Mouse (Mus musculus) c-Kit-positive CD71-positive TER-119-negative erythroid progenitor cells, embryonic 14.5 days (primary cell): Measurements from ENCODE around the gene Efnb2.
A peak's percentile ranks its signal among the peaks of the same experiment; 100 is the strongest.

ENCODE experiments used
- DNase-seq: peaks from one replicate; pipeline ENCODE4 v3.0.0-alpha.2; 2013; ENCODE audit warnings: low read depth

Efnb2 gene

DNA sequence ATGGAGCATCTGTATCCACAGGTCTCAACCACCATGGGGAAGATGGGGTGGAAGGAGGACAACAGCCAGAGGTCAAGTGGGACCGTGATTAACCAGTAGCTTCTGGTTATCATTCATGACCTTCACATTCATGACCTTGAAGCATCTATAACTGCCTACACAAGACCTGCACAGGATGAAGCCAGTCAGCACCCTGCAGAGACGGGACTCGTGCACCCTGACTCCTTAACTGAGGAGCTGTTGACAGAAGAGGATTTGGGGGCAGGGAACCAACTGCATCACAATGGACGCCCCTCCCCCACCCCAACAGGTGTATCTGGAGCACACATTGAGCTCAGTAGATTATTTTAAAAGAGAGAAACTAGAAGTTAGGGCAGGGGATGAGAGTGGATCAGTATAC lies 49.1 kb downstream of the Efnb2 start:
- DNase-seq: no peak

GRCm38 (mm10) chr8:8609791-8610190 lies 51.3 kb downstream of the Efnb2 start:
- no peak for DNase-seq

DNA sequence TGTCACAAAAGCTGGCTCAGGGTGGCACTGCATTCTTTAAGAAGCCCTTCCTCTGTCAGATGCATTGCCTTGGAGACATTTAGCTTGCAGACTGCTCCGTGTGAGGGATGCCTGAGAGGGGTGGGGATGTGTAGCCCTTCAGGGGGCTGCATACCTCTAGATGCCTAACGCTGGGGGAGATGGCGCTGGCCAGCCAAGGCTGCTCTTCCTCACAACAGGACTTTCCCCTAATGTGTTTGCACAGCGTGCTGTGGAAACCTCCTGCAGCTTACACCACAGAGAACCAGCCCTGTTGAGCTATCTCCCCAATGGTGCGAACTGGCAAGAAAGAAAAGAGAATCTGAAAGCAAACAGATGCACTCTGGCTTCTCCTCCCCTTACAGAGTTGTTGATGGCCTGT lies 51.9 kb downstream of the Efnb2 start:
- no peak for DNase-seq

GRCm38 (mm10) chr8:8605621-8606020 lies 55.4 kb downstream of the Efnb2 start:
- DNase-seq: no peak

DNA sequence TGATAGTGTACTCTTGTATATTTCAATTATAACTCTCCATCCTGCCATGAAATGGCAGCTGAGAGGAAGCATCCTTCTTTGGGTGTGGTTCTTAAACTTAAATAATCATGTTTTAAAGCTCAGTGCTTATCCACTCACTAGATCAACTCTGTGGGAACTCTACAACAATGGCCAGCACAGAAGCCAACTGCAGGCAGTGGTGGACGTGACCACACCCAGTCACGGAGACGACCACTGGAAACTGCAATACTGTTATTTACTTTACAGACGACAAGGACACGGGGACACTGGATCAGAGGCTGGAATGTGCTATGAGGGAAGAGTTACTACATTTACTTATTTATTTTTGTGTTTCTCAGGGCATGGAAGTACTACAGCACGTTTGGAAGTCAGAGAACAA lies 57.2 kb downstream of the Efnb2 start:
- DNase-seq: no peak

- DNase-seq: no peak
Observed at GRCm38 (mm10) chr8:8602616-8603461, 58.2 kb downstream of the Efnb2 start.

DNA sequence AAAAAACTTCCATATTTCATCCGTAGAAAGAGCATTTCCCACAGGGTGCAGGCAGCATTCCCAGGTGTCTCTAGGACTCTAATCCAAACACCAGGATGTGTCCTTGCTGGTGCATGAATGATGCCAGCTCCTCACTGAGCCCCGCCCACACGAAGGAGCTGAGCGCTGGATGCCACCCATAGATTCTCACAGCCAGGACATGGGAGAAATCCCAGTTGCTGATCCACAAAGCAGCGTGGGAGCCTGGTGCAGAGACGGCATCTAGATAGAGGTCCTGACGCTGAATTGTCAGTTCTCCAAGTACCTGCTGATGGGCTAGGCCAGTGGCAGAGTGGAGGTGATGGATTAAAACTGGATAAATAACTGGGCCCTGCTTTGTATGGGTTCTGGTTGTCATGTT lies 61.1 kb downstream of the Efnb2 start:
- DNase-seq: no peak

GRCm38 (mm10) chr8:8597434-8597833 lies 63.6 kb downstream of the Efnb2 start:
- DNase-seq: no peak

- no peak for DNase-seq
Observed at GRCm38 (mm10) chr8:8595831-8596611, 65.0 kb downstream of the Efnb2 start.

DNA sequence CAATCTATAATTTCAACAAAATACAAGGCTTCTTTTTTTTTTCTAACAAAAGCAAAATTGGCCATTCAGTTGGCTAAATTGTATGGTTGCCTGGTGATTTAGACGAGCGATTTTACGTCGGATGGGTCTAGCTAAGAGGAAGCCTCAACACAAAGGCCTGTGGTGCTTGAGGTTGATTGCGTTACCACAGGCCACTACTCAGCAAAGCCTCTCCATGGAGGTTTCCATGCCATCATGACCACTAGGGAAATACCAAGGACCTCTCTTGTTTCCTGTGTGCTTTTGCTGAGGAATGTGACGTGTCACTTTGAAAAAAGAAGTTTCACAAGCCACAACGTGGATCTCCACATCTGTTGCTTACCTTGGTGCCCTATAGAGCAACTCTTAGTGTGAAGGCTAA lies 67.2 kb downstream of the Efnb2 start:
- no peak for DNase-seq

GRCm38 (mm10) chr8:8593371-8593770 lies 67.7 kb downstream of the Efnb2 start:
- no peak for DNase-seq

GRCm38 (mm10) chr8:8592331-8592730 lies 68.7 kb downstream of the Efnb2 start:
- no peak for DNase-seq

DNA sequence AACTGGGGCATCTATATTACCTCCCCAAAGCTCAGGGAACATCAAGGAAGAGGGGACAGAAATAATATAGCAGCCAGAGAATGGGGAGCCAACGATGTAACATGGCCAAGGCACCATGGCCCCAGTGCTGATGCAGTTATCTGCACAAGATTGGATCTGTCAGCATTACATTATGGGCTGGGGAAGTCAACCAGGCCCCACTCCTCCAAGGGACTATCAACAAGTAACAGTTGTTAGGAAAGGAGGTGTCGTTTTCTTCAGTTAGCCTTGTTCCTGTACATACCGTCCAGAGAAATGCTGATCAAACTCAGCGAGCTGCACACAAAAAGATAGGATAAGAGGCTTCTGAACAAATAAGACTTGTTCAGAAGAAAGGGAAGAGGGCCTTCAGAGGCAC lies 77.1 kb downstream of the Efnb2 start:
- DNase-seq: no peak

DNA sequence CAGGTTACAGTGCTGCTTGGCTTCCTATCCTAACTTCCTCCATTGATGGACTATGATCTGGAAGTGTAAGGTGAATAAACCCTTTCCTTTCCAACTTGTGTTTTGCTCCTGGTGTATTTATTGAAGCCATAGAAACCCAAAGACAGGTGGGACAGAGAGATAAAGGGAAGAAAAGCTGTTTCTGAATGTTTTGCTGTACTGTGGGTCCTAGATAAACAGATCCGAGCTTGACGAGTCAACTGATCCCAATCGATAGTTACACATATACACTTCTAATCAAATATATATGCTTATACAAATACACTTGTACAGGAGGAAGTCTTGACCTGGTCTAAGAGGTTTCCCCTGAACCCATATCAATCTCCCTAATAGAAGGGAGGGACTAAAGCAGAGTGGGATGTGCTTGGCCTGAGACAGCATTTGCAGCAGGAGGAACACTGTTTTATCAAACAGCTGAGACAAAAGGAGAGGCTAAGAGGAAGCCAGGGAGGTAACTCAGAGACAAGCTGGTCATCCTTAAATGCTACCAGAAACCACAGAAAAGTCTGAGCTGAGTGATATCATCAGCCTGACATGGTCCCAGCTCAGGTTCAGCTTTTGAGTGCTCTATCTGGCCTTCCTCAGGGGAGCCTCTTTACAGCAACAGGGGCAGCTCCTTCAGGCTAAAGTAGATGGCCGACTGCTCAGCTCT lies 77.6 kb downstream of the Efnb2 start:
- peak; percentile 63 for DNase-seq

GRCm38 (mm10) chr8:8577770-8578303 lies 83.2 kb downstream of the Efnb2 start:
- no peak for DNase-seq

- no peak for DNase-seq
Observed at GRCm38 (mm10) chr8:8576833-8577232, 84.2 kb downstream of the Efnb2 start.

- no peak for DNase-seq
Observed at GRCm38 (mm10) chr8:8576286-8576685, 84.8 kb downstream of the Efnb2 start.

GRCm38 (mm10) chr8:8574521-8575499 lies 86.2 kb downstream of the Efnb2 start:
- DNase-seq: no peak

DNA sequence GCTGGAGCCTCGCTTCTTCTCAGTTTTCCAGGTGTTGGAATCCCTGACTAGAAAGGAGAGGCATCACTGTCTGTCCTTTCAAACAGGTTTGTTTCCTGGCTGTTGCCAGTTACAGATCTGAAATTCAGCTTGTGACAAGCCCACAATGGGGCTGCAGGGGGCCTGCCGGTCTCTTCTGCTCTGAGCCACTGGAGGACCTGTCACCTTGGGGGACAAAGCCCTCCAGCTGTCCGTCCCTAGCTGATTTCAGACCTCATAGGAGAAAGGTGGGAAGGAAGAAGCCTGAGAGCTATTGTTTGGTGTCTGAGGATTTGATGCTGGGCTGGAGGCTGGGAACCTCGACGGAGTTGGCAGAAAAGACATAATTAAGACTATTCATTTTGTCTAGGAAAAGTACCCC lies 88.8 kb downstream of the Efnb2 start:
- DNase-seq: no peak

GRCm38 (mm10) chr8:8571625-8572215 lies 89.3 kb downstream of the Efnb2 start:
- DNase-seq: no peak

GRCm38 (mm10) chr8:8569280-8569679 lies 91.8 kb downstream of the Efnb2 start:
- DNase-seq: no peak
